ENCODE assay signal across 8 mouse cellular contexts in the genomic region with DNA sequence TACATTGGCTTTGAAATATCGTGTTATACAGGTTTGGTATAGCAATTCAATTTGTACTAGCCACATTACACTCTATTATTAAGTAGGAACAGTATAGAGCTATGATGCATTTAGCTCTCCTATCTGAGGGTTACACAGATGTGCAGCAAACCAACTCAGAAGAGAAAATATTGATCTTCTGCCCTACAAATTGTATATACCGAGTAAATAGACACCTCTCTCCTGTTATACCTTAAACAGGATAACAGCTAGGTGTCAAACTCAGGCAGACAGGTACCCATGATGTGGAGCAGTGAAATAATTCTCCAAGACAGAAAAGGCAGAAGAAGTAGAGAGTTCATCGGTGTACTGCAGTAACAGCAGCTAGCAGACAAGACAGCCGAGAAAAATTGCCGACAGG. TPM values are rescaled to one million over a fixed set of nuclear protein-coding genes. Genes with fewer than 3 reads are reported as not detected.
DNase-seq lines count a peak whose midpoint lies in the region; ATAC-seq and TF ChIP-seq lines count a peak whose summit lies in the region.

No protein-coding gene starts in this region.

- H3K27me3 ChIP-seq in heart, embryonic 15.5 days: no peaks in the 10 kb centered on the region
- no peaks in the 10 kb centered on the region for H3K27me3 ChIP-seq in hindbrain, embryonic 14.5 days (ENCODE audit: control insufficient read depth, insufficient read depth, low read length)
- no peaks in the 10 kb centered on the region for H3K27me3 ChIP-seq in midbrain, embryonic 13.5 days

- no peak overlapping the region for H3K27ac ChIP-seq in heart, embryonic 15.5 days
- H3K27ac ChIP-seq in cortical plate, adult 2 months (ENCODE audit: insufficient read depth, low read length): no peak overlapping the region
- peak overlapping the region; percentile 100 for H3K27ac ChIP-seq in hindbrain, embryonic 14.5 days
- peak overlapping the region; percentile 87 for H3K27ac ChIP-seq in midbrain, embryonic 13.5 days

- no peak overlapping the region for H3K9ac ChIP-seq in heart, embryonic 15.5 days
- peak overlapping the region; percentile 49 for H3K9ac ChIP-seq in hindbrain, embryonic 14.5 days
- H3K9ac ChIP-seq in midbrain, embryonic 13.5 days (replicated peaks): no peak overlapping the region

- H3K4me1 ChIP-seq in heart, embryonic 15.5 days (replicated peaks): peaks cover 17% of the 10 kb centered on the region
- H3K4me1 ChIP-seq in cortical plate, adult 2 months (ENCODE audit: control insufficient read depth, insufficient read depth, low read length): peaks cover 5% of the 10 kb centered on the region
- H3K4me1 ChIP-seq in hindbrain, embryonic 14.5 days (replicated peaks; ENCODE audit: control insufficient read depth, insufficient read depth, low read length): peaks cover 34% of the 10 kb centered on the region
- H3K4me1 ChIP-seq in midbrain, embryonic 13.5 days (replicated peaks): peaks cover 34% of the 10 kb centered on the region

- no peak overlapping the region for H3K4me3 ChIP-seq in heart, embryonic 15.5 days
- H3K4me3 ChIP-seq in cortical plate, adult 2 months (ENCODE audit: insufficient read depth, low read length): peak overlapping the region; percentile 25; the same call in 1 of the 2 replicates
- peak overlapping the region; percentile 97; the same call in 1 of the 2 replicates for H3K4me3 ChIP-seq in hindbrain, embryonic 14.5 days (replicated peaks; ENCODE audit: low read length)
- 0 out of 2 replicates have a peak overlapping the region, but pooled peaks have one; percentile 2 for H3K4me3 ChIP-seq in midbrain, embryonic 13.5 days (replicated peaks)

- H3K4me2 ChIP-seq in heart, embryonic 15.5 days: peak overlapping the region; percentile 64; the same call in 1 of the 2 replicates
- H3K4me2 ChIP-seq in hindbrain, embryonic 14.5 days (replicated peaks): peak overlapping the region; percentile 54
- peak overlapping the region; percentile 46 for H3K4me2 ChIP-seq in midbrain, embryonic 13.5 days (replicated peaks)

- no peak for TF ChIP-seq POLR2A in cortical plate, adult 2 months (IDR thresholded peaks at IDR 0.05; ENCODE audit: extremely low read depth, insufficient read depth, low read length)

- 76% methylated on average over 5 of the region's 5 CpGs for WGBS in heart, embryonic 15.5 days
- WGBS in hindbrain, embryonic 14.5 days: 66% methylated on average over 5 of the region's 5 CpGs
- WGBS in midbrain, embryonic 13.5 days: 77% methylated on average over 5 of the region's 5 CpGs

- no peaks in the 10 kb centered on the region for H3K9me3 ChIP-seq in heart, embryonic 15.5 days (replicated peaks)
- no peaks in the 10 kb centered on the region for H3K9me3 ChIP-seq in hindbrain, embryonic 14.5 days (ENCODE audit: control insufficient read depth, low read length)
- no peaks in the 10 kb centered on the region for H3K9me3 ChIP-seq in midbrain, embryonic 13.5 days

- DNase-seq in heart, adult 11 months: no peak
- DNase-seq in hindbrain, embryonic 14.5 days (ENCODE audit: low spot score): peak; percentile 40
- DNase-seq in adrenal gland, postnatal 4 days (ENCODE audit: low spot score in 2 of 2): no peak
- DNase-seq in B cell, adult 2 months: no peak
- DNase-seq in spleen, postnatal 36 days (ENCODE audit: low spot score in 2 of 2): no peak

- 0 out of 2 replicates have a peak, but pooled peaks cover 2% of the 10 kb centered on the region for H3K36me3 ChIP-seq in heart, embryonic 15.5 days
- H3K36me3 ChIP-seq in hindbrain, embryonic 14.5 days (replicated peaks; ENCODE audit: control insufficient read depth, insufficient read depth): no peaks in the 10 kb centered on the region
- peaks cover 4% of the 10 kb centered on the region; the same call in 1 of the 2 replicates for H3K36me3 ChIP-seq in midbrain, embryonic 13.5 days

- no peak for TF ChIP-seq CTCF in cortical plate, adult 2 months (IDR thresholded peaks at IDR 0.05; ENCODE audit: extremely low read depth, insufficient read depth, low read length)

- ATAC-seq in heart, embryonic 15.5 days (replicated peaks; ENCODE audit: insufficient number of reproducible peaks, insufficient read depth, low FRiP score, low read depth): no peak
- no peak for ATAC-seq in hindbrain, embryonic 14.5 days (ENCODE audit: low FRiP score)
- no peak for ATAC-seq in midbrain, embryonic 13.5 days

RNA-seq across cellular contexts. Expression of a gene that starts 0.9 kb away (rescaled TPM):
- 60.7 and 79.1 TPM in 2 replicates for polyA plus RNA-seq in heart, embryonic 15.5 days (2015; fragmentation: Nextera tagmentation; extraction: Ambion mirVana)
- 152 and 154 TPM in 2 replicates for polyA plus RNA-seq in cortical plate, adult 2 months (2012; rRNA removed)
- 473 and 509 TPM in 2 replicates for polyA plus RNA-seq in hindbrain, embryonic 14.5 days (2014; fragmentation: Nextera tagmentation; extraction: Ambion mirVana)
- polyA plus RNA-seq in midbrain, embryonic 13.5 days (2015; fragmentation: Nextera tagmentation; extraction: Ambion mirVana): 368 and 370 TPM in 2 replicates
- total RNA-seq in adrenal gland, postnatal 4 days (2021): 100 to 1,000 TPM; 107 to 109 TPM

RNA-seq across cellular contexts. Expression of a gene that starts 31.6 kb away (rescaled TPM):
- 0.25 and 0.42 TPM in 2 replicates for polyA plus RNA-seq in heart, embryonic 15.5 days (2015; fragmentation: Nextera tagmentation; extraction: Ambion mirVana)
- polyA plus RNA-seq in cortical plate, adult 2 months (2012; rRNA removed): 1.7 and 2.3 TPM in 2 replicates
- polyA plus RNA-seq in hindbrain, embryonic 14.5 days (2014; fragmentation: Nextera tagmentation; extraction: Ambion mirVana): 0.16 TPM in 1 of 2 replicates, not detected in the other
- not detected in 2 replicates for polyA plus RNA-seq in midbrain, embryonic 13.5 days (2015; fragmentation: Nextera tagmentation; extraction: Ambion mirVana)
- not detected for total RNA-seq in adrenal gland, postnatal 4 days (2021)

RNA-seq across cellular contexts. Expression of a gene that starts 49.2 kb away (rescaled TPM):
- polyA plus RNA-seq in heart, embryonic 15.5 days (2015; fragmentation: Nextera tagmentation; extraction: Ambion mirVana): 1.8 and 3.4 TPM in 2 replicates
- polyA plus RNA-seq in cortical plate, adult 2 months (2012; rRNA removed): 3.3 and 4.8 TPM in 2 replicates
- polyA plus RNA-seq in hindbrain, embryonic 14.5 days (2014; fragmentation: Nextera tagmentation; extraction: Ambion mirVana): 0.96 and 1.1 TPM in 2 replicates
- polyA plus RNA-seq in midbrain, embryonic 13.5 days (2015; fragmentation: Nextera tagmentation; extraction: Ambion mirVana): 0.77 and 1.0 TPM in 2 replicates
- 1 to 10 TPM in 1 of 2 experiments, under 1 TPM in 1; 0.67 to 1.4 TPM for total RNA-seq in adrenal gland, postnatal 4 days (2021)

Comparison
In these comparisons a context has a peak if more than half of its experiments do, and no peak if none do; other contexts are left out.
1. H3K27ac ChIP-seq: peak in hindbrain, embryonic 14.5 days (single experiment) and midbrain, embryonic 13.5 days (single experiment); none in heart, embryonic 15.5 days (single experiment) and cortical plate, adult 2 months (single experiment).
2. Peak in every context shown above with its lines, with median percentiles within 50 percentile points of each other: H3K4me2 ChIP-seq.